Mouse (Mus musculus): ENCODE results near the gene G3bp2.

Gene G3bp2

GRCm38 (mm10) chr5:92011756-92012155 is 71.8 kb downstream of the G3bp2 start:
- no peak for DNase-seq (ENCODE audit: low spot score in 2 of 2)

GRCm38 (mm10) chr5:92009827-92010226 is 73.7 kb downstream of the G3bp2 start:
- no peak for DNase-seq (ENCODE audit: low spot score in 2 of 2)

GRCm38 (mm10) chr5:92003011-92003410 is 80.5 kb downstream of the G3bp2 start:
- DNase-seq (ENCODE audit: low spot score in 2 of 2), result no peak
